Mouse (Mus musculus): ENCODE measurements around the gene Tspan1.

DNA sequence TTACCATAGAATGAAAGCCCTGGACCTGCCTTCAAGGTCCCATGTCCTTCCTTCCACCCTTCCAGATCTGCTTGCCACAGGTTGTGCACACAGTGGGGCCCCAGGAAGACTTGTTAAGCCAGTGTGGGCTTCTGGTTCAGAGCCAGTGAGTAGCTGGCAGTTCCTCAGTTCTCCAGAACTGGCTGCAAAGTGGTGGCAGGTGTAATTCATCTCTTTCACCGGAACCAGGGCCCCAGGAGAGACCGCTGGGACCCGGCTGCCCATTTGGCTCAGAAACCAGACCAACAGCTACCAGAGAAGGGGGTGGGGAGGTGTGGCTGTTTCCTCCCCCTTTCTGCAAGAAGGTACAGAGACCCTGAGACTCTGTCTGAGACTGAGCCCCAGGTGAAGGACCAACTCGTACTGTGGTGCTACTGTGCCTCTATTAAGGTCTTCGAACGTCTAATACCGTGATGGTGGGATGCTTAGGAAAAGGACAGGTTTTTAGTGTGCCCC is 24.0 kb downstream of the Tspan1 start:
- TF ChIP-seq POLR2A (IDR thresholded peaks at IDR 0.05; ENCODE audit: borderline replicate concordance, extremely low read depth, low read depth, low read length) (no peak), CTCF (IDR thresholded peaks at IDR 0.05; ENCODE audit: insufficient read depth, low read length) (no peak)

Measured in lung, adult 2 months (tissue).